Mouse (Mus musculus) lung, embryonic 14.5 days (tissue): ENCODE results near the gene Tmem120b. TPM values are rescaled to one million over a fixed set of nuclear protein-coding genes. Genes with fewer than 3 reads are reported as not detected.

Experiments
- ATAC-seq: fragments of 200-750 bp; cut with Nextera tagmentation; 2 replicates; pipeline ENCODE4 v1.8.0; 2017; ENCODE audit warnings: mild to moderate bottlenecking, moderate TSS enrichment, moderate library complexity; ENCODE audit not compliant: insufficient read depth
- DNase-seq: peaks from one replicate; pipeline ENCODE4 v3.0.0-alpha.2; 2015
- H3K27ac ChIP-seq: fragments of 300-500 bp; sonication (generic); 2 replicates; pipeline ENCODE4 v1.5.1; 2014; ENCODE audit warnings: low read depth, mild to moderate bottlenecking, moderate library complexity
- H3K27me3 ChIP-seq: fragments of 300-500 bp; sonication (generic); 2 replicates; pipeline ENCODE4 v1.6.1; 2014; ENCODE audit warnings: low read length, control low read depth; ENCODE audit not compliant: insufficient read depth
- H3K36me3 ChIP-seq: fragments of 300-500 bp; sonication (generic); 2 replicates; pipeline ENCODE4 v1.6.1; 2014; ENCODE audit warnings: control low read depth; ENCODE audit not compliant: insufficient read depth
- H3K4me1 ChIP-seq: fragments of 300-500 bp; sonication (generic); 2 replicates; pipeline ENCODE4 v1.6.1; 2014; ENCODE audit warnings: antibody characterized with exemption, control low read depth; ENCODE audit not compliant: insufficient read depth
- H3K4me2 ChIP-seq: fragments of 300-500 bp; sonication (generic); 2 replicates; pipeline ENCODE4 v1.6.1; 2014; ENCODE audit warnings: mild to moderate bottlenecking
- H3K4me3 ChIP-seq: fragments of 300-500 bp; sonication (generic); 2 replicates; pipeline ENCODE4 v1.5.1; 2014; ENCODE audit warnings: low read depth, low read length
- H3K9ac ChIP-seq: fragments of 300-500 bp; sonication (generic); 2 replicates; pipeline ENCODE4 v1.6.1; 2014
- H3K9me3 ChIP-seq: fragments of 300-500 bp; sonication (generic); 2 replicates; pipeline ENCODE4 v1.6.1; 2016; ENCODE audit warnings: low read depth, low read length, control low read depth
- CTCF ChIP-seq: IDR thresholded peaks from 2 replicates; pipeline ENCODE4 v1.5.1; 2016; ENCODE audit warnings: antibody characterized with exemption, low read depth
- WGBS: fragments of 180-500 bp; shearing (Covaris S2); extraction: QIAGEN DNeasy Blood & Tissue Kit; methylation state at CpG from one replicate; pipeline ENCODE4 v1.1.7; 2014; 5-methylcytosine and 5-hydroxymethylcytosine counted together
- polyA plus RNA-seq: library from polyadenylated mRNA; unstranded; fragments of >200 nt; fragmentation: Nextera tagmentation; extraction: Ambion mirVana; gene quantifications from 2 replicates; pipeline ENCODE4 v1.2.1, GENCODE M21; 2014

The Tmem120b gene
- polyA plus RNA-seq, 1 experiment from 2014 or later, result 10.0 TPM

DNA sequence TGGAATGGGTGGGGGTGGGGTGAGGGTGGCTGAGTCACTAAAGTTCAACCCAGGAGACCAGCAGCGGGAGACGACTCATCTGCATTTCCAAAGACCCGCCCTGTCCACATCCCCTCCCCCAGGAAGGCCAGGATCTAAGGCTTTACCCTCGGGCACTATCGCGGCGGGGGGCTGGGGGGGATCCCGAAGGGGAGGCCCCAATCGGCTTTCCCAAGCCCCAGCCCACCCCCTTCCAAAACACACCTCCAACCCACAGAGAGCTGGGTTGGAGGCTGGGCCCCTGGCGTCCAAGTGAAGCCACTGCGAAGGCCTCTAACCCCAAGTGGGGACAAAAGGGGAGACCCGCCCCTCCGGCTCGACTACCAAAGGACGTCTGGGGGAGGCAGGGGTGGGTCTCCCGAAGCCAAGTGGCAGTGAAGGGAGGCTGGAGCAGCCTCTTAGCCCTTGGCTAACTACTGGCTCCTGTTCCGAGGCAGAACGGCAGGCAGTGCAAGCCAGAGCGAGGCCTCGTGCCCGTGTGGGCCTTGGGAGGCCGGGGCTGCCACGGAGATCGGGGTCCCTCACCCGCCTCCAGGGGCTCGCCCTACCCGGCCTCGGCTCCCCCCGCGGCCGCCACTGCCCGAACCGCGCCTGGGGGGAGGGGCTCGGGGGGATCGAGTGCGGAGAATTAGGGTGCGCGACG lies 70.2 kb downstream of the Tmem120b start:
- peaks cover 41% of the 10 kb centered on the region for H3K4me1 ChIP-seq
- no peaks in the 10 kb centered on the region for H3K27me3 ChIP-seq
- H3K27ac ChIP-seq, result peak overlapping the region; percentile 100
- peak overlapping the region; percentile 100 for H3K4me2 ChIP-seq
- peak; percentile 41 for TF ChIP-seq CTCF
- H3K9ac ChIP-seq, result peak overlapping the region; percentile 99
- H3K36me3 ChIP-seq, result peaks cover 17% of the 10 kb centered on the region; the same call in 1 of the 2 replicates
- no peaks in the 10 kb centered on the region for H3K9me3 ChIP-seq
- ATAC-seq (peak; percentile 38), DNase-seq (peak; percentile 84)
- H3K4me3 ChIP-seq, result peak overlapping the region; percentile 92
- under 1% methylated on average over 40 of the region's 40 CpGs for WGBS

DNA sequence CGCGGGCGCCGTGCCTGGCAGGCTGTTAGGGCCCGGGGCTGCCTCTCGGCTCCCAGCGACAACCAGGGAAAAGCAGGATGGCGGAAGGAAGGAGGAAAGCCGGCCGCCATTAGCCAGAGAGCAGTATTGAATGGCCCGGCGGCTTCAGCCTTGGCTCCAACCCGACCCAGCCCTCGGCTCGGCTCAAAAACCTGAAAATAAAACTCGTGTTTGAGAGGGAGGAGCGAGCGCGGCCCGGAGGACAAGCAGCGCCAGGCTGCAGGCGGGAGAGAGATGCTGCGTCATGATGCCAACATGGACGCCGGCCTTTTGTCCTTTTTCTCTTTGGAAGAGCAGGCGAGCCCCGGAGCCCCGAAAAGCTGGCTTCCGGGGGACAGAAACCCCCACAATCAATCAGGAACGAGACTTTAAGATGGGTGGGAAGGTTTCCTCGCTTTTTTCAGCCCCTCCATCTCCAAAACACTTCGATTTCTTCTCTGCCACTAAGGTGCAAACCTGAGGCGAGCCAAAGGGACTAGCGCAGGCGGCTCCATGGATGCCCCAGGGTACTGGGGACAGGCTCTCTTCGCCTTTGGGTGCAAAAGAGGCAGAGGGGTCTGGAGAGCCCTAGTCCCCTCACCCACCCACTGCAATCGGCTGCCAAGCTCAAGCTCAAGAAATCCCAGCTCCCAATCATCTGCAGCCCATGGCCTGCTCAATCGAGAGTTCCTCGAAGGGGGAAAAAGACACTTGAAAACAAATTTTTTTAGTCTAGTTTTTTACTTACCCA lies 70.9 kb downstream of the Tmem120b start:
- peak overlapping the region; percentile 92 for H3K4me3 ChIP-seq
- 1% methylated on average over 39 of the region's 39 CpGs for WGBS
- ATAC-seq (no peak), DNase-seq (peak; percentile 88)
- TF ChIP-seq CTCF, result no peak
- peak overlapping the region; percentile 99 for H3K9ac ChIP-seq
- H3K4me2 ChIP-seq, result peak overlapping the region; percentile 100
- peaks cover 12% of the 10 kb centered on the region; the same call in 1 of the 2 replicates for H3K36me3 ChIP-seq
- H3K4me1 ChIP-seq, result peaks cover 37% of the 10 kb centered on the region
- no peaks in the 10 kb centered on the region for H3K9me3 ChIP-seq
- H3K27ac ChIP-seq, result peak overlapping the region; percentile 100
- no peaks in the 10 kb centered on the region for H3K27me3 ChIP-seq

DNA sequence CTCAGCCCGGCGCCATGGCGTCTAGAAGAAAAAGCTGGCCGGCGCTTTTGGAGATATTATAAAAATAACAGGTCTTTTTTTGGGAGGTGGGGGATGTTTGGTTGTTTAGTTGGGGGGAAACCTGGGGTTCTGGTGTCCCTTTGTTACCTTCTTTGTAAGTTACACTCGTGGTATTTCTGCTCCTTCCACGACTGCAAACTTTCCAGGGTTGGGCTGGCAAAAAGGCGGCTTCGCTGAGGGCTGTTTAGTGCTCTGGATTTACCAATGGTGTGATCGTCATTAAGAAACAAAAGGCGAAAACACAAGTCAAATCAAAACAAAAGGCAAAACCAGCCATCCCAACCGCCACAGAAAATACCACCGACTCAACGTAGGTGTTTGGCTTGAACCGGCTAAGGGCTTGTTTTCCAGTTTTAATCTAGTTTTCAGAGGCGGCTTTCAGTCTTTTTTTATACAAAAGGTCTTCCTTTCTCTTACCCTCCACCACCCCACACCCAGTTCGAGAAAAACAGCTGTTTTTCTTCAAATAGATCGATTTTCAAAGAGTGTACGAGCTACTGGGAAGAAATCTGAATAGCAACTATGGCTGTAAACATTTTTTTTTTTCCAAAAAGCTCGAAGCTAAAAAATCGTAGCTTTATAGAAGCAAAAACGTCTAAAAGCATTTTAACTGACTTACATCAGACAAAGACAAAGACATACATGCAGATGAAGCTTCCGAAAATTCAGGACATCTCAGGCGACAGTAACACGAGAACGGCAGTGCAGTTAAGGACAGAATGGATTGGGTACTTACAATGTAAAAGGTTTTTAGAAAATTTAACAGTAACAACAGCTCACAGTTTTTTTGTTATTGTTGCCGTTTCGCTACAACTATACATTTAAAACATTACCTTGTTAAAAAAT lies 71.8 kb downstream of the Tmem120b start:
- under 1% methylated on average over 28 of the region's 28 CpGs for WGBS
- ATAC-seq, result no peak

DNA sequence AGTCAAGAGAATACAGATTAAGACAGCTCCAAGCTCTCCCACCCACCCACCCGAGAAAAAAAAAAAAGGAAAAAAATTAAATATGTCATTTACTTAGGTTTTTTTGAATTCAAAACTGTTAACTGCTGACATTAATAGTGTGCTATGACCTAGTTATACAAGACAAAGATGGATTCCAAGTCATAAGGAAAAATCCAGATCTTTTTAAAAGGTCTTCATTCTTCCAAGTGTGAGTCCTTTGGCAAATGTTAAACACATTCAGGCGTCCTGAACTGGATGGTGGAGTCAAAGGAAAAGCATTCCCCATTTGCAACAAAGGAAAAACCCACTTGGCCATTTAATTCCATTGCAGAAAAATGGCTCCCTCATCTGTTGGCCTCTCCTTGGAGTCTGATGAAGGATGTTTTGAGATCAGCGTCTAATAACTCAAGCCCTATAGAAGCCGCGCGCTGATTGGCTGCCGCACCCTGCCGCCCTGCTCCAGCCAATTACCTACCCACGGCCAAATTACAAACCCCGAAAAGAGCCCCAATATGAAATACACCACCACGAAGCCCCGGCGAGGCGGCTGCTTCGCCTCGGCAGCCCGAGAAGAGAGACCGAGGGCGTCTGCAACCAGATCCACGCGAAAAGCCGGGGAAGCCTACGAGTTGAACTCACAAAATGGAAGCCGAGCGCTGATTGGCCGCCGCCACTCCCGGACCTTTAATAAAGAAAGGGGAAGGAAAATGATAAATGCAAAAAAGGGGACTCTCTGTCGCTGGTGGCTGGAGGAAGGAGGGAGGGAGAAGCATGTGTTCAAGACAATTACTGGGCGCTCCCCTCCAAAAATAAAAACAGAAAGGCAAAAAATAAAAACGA lies 72.7 kb downstream of the Tmem120b start:
- peaks cover 23% of the 10 kb centered on the region for H3K36me3 ChIP-seq
- no peaks in the 10 kb centered on the region for H3K9me3 ChIP-seq
- DNase-seq (peak; percentile 97), ATAC-seq (peak; percentile 41)
- no peak for TF ChIP-seq CTCF
- H3K4me2 ChIP-seq, result peak overlapping the region; percentile 100
- H3K27ac ChIP-seq, result peak overlapping the region; percentile 100
- 0% methylated on average over 31 of the region's 31 CpGs for WGBS
- H3K4me1 ChIP-seq, result peaks cover 33% of the 10 kb centered on the region
- no peaks in the 10 kb centered on the region for H3K27me3 ChIP-seq
- peak overlapping the region; percentile 92 for H3K4me3 ChIP-seq
- peak overlapping the region; percentile 99 for H3K9ac ChIP-seq

More for the DNA sequence above, 71.8 kb downstream of the Tmem120b start:
- peak overlapping the region; percentile 99 for H3K9ac ChIP-seq
- peaks cover 19% of the 10 kb centered on the region; the same call in 1 of the 2 replicates for H3K36me3 ChIP-seq
- TF ChIP-seq CTCF, result no peak
- H3K4me2 ChIP-seq, result peak overlapping the region; percentile 100
- peak; percentile 58 for DNase-seq
- H3K9me3 ChIP-seq, result no peaks in the 10 kb centered on the region
- peaks cover 37% of the 10 kb centered on the region for H3K4me1 ChIP-seq
- H3K27me3 ChIP-seq, result no peaks in the 10 kb centered on the region
- peak overlapping the region; percentile 100 for H3K27ac ChIP-seq
- peak overlapping the region; percentile 92 for H3K4me3 ChIP-seq

DNA sequence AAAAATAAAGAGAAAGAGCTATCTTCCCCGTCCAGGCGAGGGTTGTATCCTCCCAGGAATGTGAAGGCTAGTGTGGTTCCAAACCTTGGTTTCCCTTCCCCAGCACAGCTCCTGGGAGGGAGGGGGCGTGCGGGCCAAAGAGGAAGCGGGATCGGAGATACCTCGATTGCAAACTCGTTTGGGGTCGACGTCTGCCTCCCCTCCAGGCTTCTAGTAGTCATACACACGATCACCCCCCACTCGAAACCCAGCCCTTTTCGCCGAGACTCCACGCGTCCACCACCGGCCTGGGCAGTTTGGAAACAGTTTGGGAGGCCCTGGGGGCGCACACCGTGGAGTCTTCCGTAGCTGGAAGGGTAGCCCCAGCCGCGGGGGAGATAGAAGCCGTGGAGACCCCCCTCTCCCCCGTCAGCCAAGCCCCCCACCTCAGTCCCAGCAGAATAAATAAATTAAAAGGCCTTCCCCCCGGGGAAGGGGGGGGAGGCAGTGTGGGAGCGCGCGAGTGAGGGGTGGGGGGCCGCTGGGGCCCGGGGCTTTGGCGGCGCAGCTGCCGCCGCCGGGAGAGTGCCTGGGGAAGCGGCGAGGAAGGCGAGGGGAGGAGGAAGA lies 73.4 kb downstream of the Tmem120b start:
- Histone ChIP-seq H3K4me3 (peak overlapping the region; percentile 92), H3K27me3 (no peaks in the 10 kb centered on the region), H3K4me1 (peaks cover 28% of the 10 kb centered on the region), H3K4me2 (peak overlapping the region; percentile 100), H3K36me3 (peaks cover 29% of the 10 kb centered on the region), H3K9ac (peak overlapping the region; percentile 99), H3K27ac (peak overlapping the region; percentile 100), H3K9me3 (no peaks in the 10 kb centered on the region)
- DNase-seq, result peak; percentile 78
- WGBS, result under 1% methylated on average over 35 of the region's 38 CpGs
- ATAC-seq, result peak; percentile 7; the same call in 1 of the 2 replicates
- no peak for TF ChIP-seq CTCF
